Mouse (Mus musculus) ES-E14 (cell line): ENCODE results near the gene Sh3bp4. TPM values are rescaled to one million over a fixed set of nuclear protein-coding genes. Genes with fewer than 3 reads are reported as not detected.

Experiments used
- DNase-seq: peaks from one replicate; pipeline ENCODE4 v3.0.0-alpha.2; 2013; ENCODE audit warnings: low read depth, low spot score
- H3K27ac ChIP-seq: 2 replicates; pipeline ENCODE4 v1.5.1; 2012; ENCODE audit warnings: low read depth, mild to moderate bottlenecking, low read length, moderate library complexity, mixed read lengths; ENCODE audit not compliant: poor library complexity, insufficient read depth, severe bottlenecking
- H3K36me3 ChIP-seq: 2 replicates; pipeline ENCODE4 v1.6.1; 2012; ENCODE audit warnings: mild to moderate bottlenecking, low read length, moderate library complexity, mixed read lengths; ENCODE audit not compliant: control insufficient read depth, poor library complexity, insufficient read depth, severe bottlenecking
- H3K4me1 ChIP-seq, 2 experiments: fragments of 150-350 bp in 1 of 2; sonication (generic) in 1 of 2; 2 replicates each; pipeline ENCODE4 v1.6.1; 2012; ENCODE audit warnings: low read length in 2 of 2, mild to moderate bottlenecking in 1 of 2, mixed read lengths in 1 of 2; ENCODE audit not compliant: control insufficient read depth in 2 of 2, insufficient read depth in 2 of 2, poor library complexity in 1 of 2
- H3K4me3 ChIP-seq, 2 experiments: fragments of 150-350 bp in 1 of 2; sonication (generic) in 1 of 2; 2 replicates each; pipeline ENCODE4 v1.5.1; 2012; ENCODE audit warnings: low read length in 2 of 2, low read depth in 1 of 2, mild to moderate bottlenecking in 1 of 2, mixed read lengths in 1 of 2; ENCODE audit not compliant: insufficient read depth in 1 of 2, poor library complexity in 1 of 2, severe bottlenecking in 1 of 2
- H3K9ac ChIP-seq: 2 replicates; pipeline ENCODE4 v1.6.1; 2012; ENCODE audit warnings: low read depth, mild to moderate bottlenecking, low read length, mixed read lengths; ENCODE audit not compliant: poor library complexity, insufficient read depth, severe bottlenecking
- H3K9me3 ChIP-seq: fragments of 150-350 bp; sonication (generic); 2 replicates; pipeline ENCODE4 v1.6.1; 2012; ENCODE audit warnings: low read depth, mild to moderate bottlenecking, low read length; ENCODE audit not compliant: control insufficient read depth, insufficient read depth
- CHD2 ChIP-seq: IDR thresholded peaks from 2 replicates; pipeline ENCODE4 v1.6.1; 2014; ENCODE audit warnings: mild to moderate bottlenecking, low read depth, low read length, inconsistent platforms
- HCFC1 ChIP-seq: IDR thresholded peaks from 2 replicates; pipeline ENCODE4 v1.6.1; 2012; ENCODE audit warnings: low read length, inconsistent platforms, borderline replicate concordance; ENCODE audit not compliant: insufficient read depth
- MAFK ChIP-seq: IDR thresholded peaks from 2 replicates; pipeline ENCODE4 v1.6.1; 2014; ENCODE audit warnings: mild to moderate bottlenecking, low read depth, low read length, inconsistent platforms; ENCODE audit not compliant: insufficient read depth
- ZC3H11A ChIP-seq: IDR thresholded peaks from 2 replicates; pipeline ENCODE4 v1.6.1; 2012; ENCODE audit warnings: low read depth, mild to moderate bottlenecking, inconsistent platforms, low read length, borderline replicate concordance
- ZNF384 ChIP-seq: IDR thresholded peaks from 2 replicates; pipeline ENCODE4 v1.6.1; 2012; ENCODE audit warnings: low read depth, low read length, inconsistent platforms
- in situ Hi-C, 2 experiments: fragments of 600-800 bp; cut with MboI; formaldehyde crosslinking; loops; one replicate each; pipeline ENCODE4 v1.15.1; 2025; ENCODE audit warnings: low sequenced_read_pairs in 2 of 2, inconsistent platforms in 1 of 2; ENCODE audit not compliant: unreplicated experiment in 2 of 2
- total RNA-seq: library from RNA; depleted of rRNA; stranded (reverse); fragments of 300-350 nt; gene quantifications from 2 replicates; pipeline ENCODE4 v1.2.3, GENCODE M21; 2012

The Sh3bp4 gene
- total RNA-seq, 1 experiment = 12.0 TPM

DNA sequence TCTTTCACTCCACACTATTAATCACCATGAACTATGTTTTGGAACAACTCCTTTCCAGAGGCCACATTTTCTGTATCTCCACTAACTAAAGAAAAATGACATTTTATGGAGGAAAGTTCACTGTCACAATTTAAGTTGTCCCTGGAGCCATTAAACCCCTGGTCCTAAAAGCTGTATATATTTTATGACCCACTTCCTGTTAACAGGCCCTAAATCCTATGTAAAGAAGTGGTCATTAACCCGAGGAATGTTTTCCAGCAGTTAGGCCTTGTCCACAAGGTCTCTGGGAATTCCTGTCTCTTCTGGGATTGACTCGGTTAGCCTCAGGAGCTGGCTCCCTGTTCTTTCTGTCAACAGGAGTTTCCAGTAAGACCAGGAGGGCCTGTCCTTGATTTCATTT lies 30.4 kb upstream of the Sh3bp4 start:
- DNase-seq = no peak
- Histone ChIP-seq H3K9ac (no peak overlapping the region), H3K27ac (no peak overlapping the region), H3K4me3 (no peak overlapping the region), H3K36me3 (no peaks in the 10 kb centered on the region), H3K4me1 (no peaks in the 10 kb centered on the region), H3K9me3 (no peaks in the 10 kb centered on the region)
- in situ Hi-C loops = no loop called here
- TF ChIP-seq ZNF384 (no peak), HCFC1 (no peak), MAFK (no peak), ZC3H11A (no peak), CHD2 (no peak)

DNA sequence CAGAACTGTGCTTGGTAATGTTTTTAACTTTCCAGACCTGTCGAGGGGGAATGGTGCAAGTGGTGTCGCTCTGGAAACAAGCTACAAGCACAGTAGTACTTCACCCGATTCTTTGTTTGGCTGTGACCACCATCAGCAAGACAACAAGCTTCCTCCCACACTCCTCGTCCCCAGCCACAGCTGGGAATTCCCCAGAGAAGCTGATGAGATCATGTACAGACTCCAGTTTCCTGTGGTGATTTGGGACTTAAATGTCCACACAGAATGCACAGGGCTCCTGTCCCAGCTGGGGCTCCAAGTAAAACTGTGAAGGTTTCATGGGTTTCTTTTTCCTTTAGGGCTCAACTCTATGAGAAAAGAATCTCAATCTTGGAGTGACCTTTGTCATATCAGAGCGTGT lies 28.9 kb upstream of the Sh3bp4 start:
- TF ChIP-seq MAFK (no peak), CHD2 (no peak), ZNF384 (no peak), ZC3H11A (no peak), HCFC1 (no peak)
- H3K4me3 ChIP-seq = no peak overlapping the region
- in situ Hi-C loops = no loop called here
- H3K36me3 ChIP-seq = no peaks in the 10 kb centered on the region
- DNase-seq = no peak
- no peaks in the 10 kb centered on the region for H3K4me1 ChIP-seq
- no peaks in the 10 kb centered on the region for H3K9me3 ChIP-seq
- no peak overlapping the region for H3K9ac ChIP-seq
- H3K27ac ChIP-seq = no peak overlapping the region

DNA sequence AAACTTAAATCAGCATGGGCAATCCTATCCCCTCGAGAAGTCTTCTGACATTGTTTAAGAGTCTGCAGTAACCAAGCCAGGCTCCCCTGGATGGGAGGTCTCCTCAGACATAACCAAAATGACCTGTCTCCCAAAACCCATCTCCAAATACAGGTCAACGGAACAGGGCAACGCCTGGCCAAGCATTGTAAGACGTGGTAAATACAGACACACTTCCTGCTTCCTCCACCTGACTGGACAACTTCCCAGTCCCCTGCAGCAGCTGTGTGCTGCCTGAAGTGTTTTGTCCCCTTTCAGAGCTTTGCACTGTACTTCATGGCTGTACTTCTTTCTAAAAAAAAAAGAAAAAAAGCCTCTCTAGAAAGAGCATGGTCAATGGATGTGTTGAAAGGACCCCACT lies 28.1 kb upstream of the Sh3bp4 start:
- Histone ChIP-seq H3K9ac (no peak overlapping the region), H3K4me3 (no peak overlapping the region)
- in situ Hi-C loops = no loop called here

DNA sequence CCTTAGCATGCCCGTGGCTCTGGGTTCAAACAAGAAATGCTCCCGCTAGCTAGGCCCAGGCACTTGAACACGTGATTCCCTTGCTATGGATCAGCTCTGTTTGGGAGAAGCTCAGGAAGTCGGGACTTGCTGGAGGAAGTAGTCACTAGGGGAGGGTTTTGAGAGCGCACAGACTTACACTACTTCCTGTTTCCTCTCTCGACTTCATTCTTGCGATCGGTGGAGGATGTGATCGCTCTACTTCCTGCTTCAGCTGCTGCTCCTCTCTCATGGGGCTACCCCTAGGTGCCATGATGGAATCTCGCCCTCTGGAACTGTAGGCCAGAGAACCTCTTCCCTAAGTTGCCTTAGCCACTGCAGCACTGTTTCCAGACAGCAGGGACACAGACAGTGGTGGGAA lies 27.3 kb upstream of the Sh3bp4 start:
- no peak overlapping the region for H3K27ac ChIP-seq
- H3K4me1 ChIP-seq = no peaks in the 10 kb centered on the region
- no peak overlapping the region for H3K4me3 ChIP-seq
- in situ Hi-C loops = no loop called here
- no peaks in the 10 kb centered on the region for H3K36me3 ChIP-seq
- DNase-seq = no peak
- H3K9ac ChIP-seq = no peak overlapping the region
- no peaks in the 10 kb centered on the region for H3K9me3 ChIP-seq
- TF ChIP-seq ZNF384 (no peak), ZC3H11A (no peak), CHD2 (no peak), HCFC1 (no peak), MAFK (no peak)

More for the DNA sequence above, 28.1 kb upstream of the Sh3bp4 start:
- TF ChIP-seq HCFC1 = no peak
- TF ChIP-seq CHD2 = no peak
- TF ChIP-seq ZNF384 = no peak
- no peak for TF ChIP-seq MAFK
- no peak for TF ChIP-seq ZC3H11A
- H3K36me3 ChIP-seq = no peaks in the 10 kb centered on the region
- H3K9me3 ChIP-seq = no peaks in the 10 kb centered on the region
- no peak overlapping the region for H3K27ac ChIP-seq
- no peaks in the 10 kb centered on the region for H3K4me1 ChIP-seq
- DNase-seq = no peak

DNA sequence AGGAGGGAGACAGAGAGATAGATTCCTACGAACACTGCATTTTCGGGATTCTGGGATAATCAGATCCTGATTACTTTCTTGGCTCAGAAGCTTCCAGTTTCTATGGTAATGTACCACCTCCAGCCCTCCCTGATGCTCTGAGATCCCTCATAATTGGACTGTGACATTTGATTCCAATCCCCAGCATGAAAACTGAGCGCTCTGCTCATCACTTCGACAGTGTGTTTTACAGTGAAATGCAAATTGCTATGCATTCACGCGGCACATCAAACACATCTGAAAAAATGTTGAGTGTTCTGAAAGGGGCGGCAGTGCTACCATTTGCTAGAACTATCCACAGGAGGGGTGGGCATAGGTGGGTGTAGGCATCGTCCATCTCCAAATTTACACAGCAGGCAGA lies 24.8 kb upstream of the Sh3bp4 start:
- Histone ChIP-seq H3K4me3 (no peak overlapping the region), H3K9me3 (no peaks in the 10 kb centered on the region), H3K27ac (no peak overlapping the region), H3K36me3 (no peaks in the 10 kb centered on the region), H3K4me1 (no peaks in the 10 kb centered on the region), H3K9ac (no peak overlapping the region)
- TF ChIP-seq ZC3H11A (no peak), HCFC1 (no peak), CHD2 (no peak), MAFK (no peak), ZNF384 (no peak)
- no peak for DNase-seq
- in situ Hi-C loops = no loop called here
